Mouse (Mus musculus): ENCODE measurements at regions not wholly inside any gene's neighbourhood (a gene's known extent, or its start where the extent isn't known, plus 50 kb on each side); places are given as distances from the start of the nearest gene placed in this dataset.
A peak's percentile ranks its signal among the peaks of the same experiment; 100 is the strongest.

DNA sequence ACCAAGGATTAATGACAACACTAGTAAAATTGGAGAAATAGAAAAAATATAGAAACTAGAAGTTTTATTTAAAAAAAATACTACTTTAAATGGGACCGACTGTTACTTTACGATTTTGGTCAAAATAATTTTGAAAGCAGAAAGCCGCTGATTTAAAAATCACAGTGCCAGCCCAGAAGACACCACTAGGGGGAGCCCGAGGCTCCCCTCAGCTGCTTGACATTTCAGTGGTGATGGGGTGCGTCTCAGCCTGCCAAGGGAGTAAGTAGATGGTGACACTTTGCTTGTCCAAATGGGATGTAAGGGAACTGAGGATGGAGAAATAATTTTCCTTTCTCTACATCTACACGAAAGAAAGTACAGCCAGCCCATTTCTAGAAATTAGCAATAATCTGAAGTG is 257.0 kb downstream of the Ankrd50 start:
- no peak overlapping the region for H3K4me3 ChIP-seq (ENCODE audit: control insufficient read depth in 1 of 2, insufficient read depth in 1 of 2, low read depth in 2 of 2, low read length in 2 of 2)
- peak; percentile 44 for DNase-seq (ENCODE audit: low read depth, low spot score)
- H3K79me2 ChIP-seq (ENCODE audit: control insufficient read depth, insufficient read depth, low read length, poor library complexity): no peaks in the 10 kb centered on the region
- H3K27ac ChIP-seq (ENCODE audit: control insufficient read depth, low read depth, low read length): no peak overlapping the region
- H3K27me3 ChIP-seq (ENCODE audit: control insufficient read depth in 1 of 2, insufficient read depth in 2 of 2, low read length in 2 of 2): no peaks in the 10 kb centered on the region
- H3K36me3 ChIP-seq (ENCODE audit: control insufficient read depth in 1 of 2, insufficient read depth in 2 of 2, low read length in 2 of 2): no peaks in the 10 kb centered on the region
- TF ChIP-seq BHLHE40 (IDR thresholded peaks at IDR 0.05; ENCODE audit: borderline replicate concordance, low read depth, low read length): no peak
- no peak for TF ChIP-seq ELF1 (IDR thresholded peaks at IDR 0.05; ENCODE audit: low read depth, low read length)
- peak; percentile 45; the same call in 1 of the 2 replicates for TF ChIP-seq ZC3H11A (IDR thresholded peaks at IDR 0.05; ENCODE audit: low read depth, low read length)
- peak; percentile 63 for TF ChIP-seq RAD21 (IDR thresholded peaks at IDR 0.05; ENCODE audit: low read depth, low read length)
- TF ChIP-seq CTCF (IDR thresholded peaks at IDR 0.05 in 2 of 3, conservative IDR thresholded peaks at IDR 0.05 in 1 of 3; ENCODE audit: control insufficient read depth in 1 of 3, insufficient read depth in 1 of 3, low read depth in 2 of 3, low read length in 3 of 3, poor library complexity in 1 of 3, severe bottlenecking in 1 of 3): peak; percentile 57 to 76 (median 63)
- TF ChIP-seq CHD1 (IDR thresholded peaks at IDR 0.05; ENCODE audit: low read depth, low read length): no peak
- TF ChIP-seq USF1 (IDR thresholded peaks at IDR 0.05; ENCODE audit: low read depth, low read length): no peak
- TF ChIP-seq CHD2 (IDR thresholded peaks at IDR 0.05; ENCODE audit: low read length): no peak
- peak; percentile 75 for TF ChIP-seq SMC3 (IDR thresholded peaks at IDR 0.05; ENCODE audit: low read depth, low read length)
- H3K4me1 ChIP-seq (ENCODE audit: control insufficient read depth in 1 of 2, insufficient read depth in 2 of 2, low read length in 2 of 2): no peaks in the 10 kb centered on the region
- no peak overlapping the region for H3K9ac ChIP-seq (ENCODE audit: control insufficient read depth, low read depth, low read length, poor library complexity, severe bottlenecking)
- H3K9me3 ChIP-seq (replicated peaks; ENCODE audit: insufficient read depth, low read length): no peaks in the 10 kb centered on the region

DNA sequence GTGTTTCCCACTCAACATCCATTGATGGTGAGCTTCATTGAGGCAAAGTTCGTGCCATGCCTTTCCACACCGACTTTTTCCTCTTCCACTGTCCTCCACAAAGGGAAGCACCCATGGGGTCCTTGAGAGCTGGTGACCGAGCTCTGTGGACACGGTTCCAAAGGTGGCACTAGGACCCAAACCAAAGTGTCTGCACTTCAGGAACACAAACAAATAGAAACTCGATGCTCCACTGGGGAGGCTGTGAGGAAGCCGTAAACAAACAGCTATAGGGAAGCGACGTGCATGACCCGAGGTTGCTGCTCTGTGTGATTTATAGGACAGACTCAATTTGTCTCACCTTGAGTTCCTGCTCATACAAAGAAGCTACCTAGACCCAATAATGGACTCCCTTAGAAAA is 257.5 kb downstream of the Ankrd50 start:
- no peak overlapping the region for H3K9ac ChIP-seq (ENCODE audit: control insufficient read depth, low read depth, low read length, poor library complexity, severe bottlenecking)
- no peaks in the 10 kb centered on the region for H3K9me3 ChIP-seq (replicated peaks; ENCODE audit: insufficient read depth, low read length)
- H3K27me3 ChIP-seq (ENCODE audit: control insufficient read depth in 1 of 2, insufficient read depth in 2 of 2, low read length in 2 of 2): no peaks in the 10 kb centered on the region
- H3K79me2 ChIP-seq (ENCODE audit: control insufficient read depth, insufficient read depth, low read length, poor library complexity): no peaks in the 10 kb centered on the region
- no peaks in the 10 kb centered on the region for H3K4me1 ChIP-seq (ENCODE audit: control insufficient read depth in 1 of 2, insufficient read depth in 2 of 2, low read length in 2 of 2)
- no peak overlapping the region for H3K27ac ChIP-seq (ENCODE audit: control insufficient read depth, low read depth, low read length)
- TF ChIP-seq ELF1 (IDR thresholded peaks at IDR 0.05; ENCODE audit: low read depth, low read length): no peak
- TF ChIP-seq TBP (IDR thresholded peaks at IDR 0.05; ENCODE audit: low read depth, low read length): no peak
- TF ChIP-seq NRF1 (IDR thresholded peaks at IDR 0.05; ENCODE audit: insufficient read depth, low read depth, low read length, poor library complexity, severe bottlenecking): no peak
- no peak for TF ChIP-seq ZC3H11A (IDR thresholded peaks at IDR 0.05; ENCODE audit: low read depth, low read length)
- TF ChIP-seq ZNF384 (IDR thresholded peaks at IDR 0.05; ENCODE audit: low read depth, low read length): no peak
- no peak for TF ChIP-seq USF1 (IDR thresholded peaks at IDR 0.05; ENCODE audit: low read depth, low read length)
- TF ChIP-seq E2F4 (IDR thresholded peaks at IDR 0.05; ENCODE audit: borderline replicate concordance, low read depth, low read length): no peak
- TF ChIP-seq NELFE (IDR thresholded peaks at IDR 0.05; ENCODE audit: low read depth, low read length): no peak
- no peak overlapping the region for H3K4me3 ChIP-seq (ENCODE audit: control insufficient read depth in 1 of 2, insufficient read depth in 1 of 2, low read depth in 2 of 2, low read length in 2 of 2)
- DNase-seq (ENCODE audit: low read depth, low spot score): no peak
- H3K36me3 ChIP-seq (ENCODE audit: control insufficient read depth in 1 of 2, insufficient read depth in 2 of 2, low read length in 2 of 2): no peaks in the 10 kb centered on the region

DNA sequence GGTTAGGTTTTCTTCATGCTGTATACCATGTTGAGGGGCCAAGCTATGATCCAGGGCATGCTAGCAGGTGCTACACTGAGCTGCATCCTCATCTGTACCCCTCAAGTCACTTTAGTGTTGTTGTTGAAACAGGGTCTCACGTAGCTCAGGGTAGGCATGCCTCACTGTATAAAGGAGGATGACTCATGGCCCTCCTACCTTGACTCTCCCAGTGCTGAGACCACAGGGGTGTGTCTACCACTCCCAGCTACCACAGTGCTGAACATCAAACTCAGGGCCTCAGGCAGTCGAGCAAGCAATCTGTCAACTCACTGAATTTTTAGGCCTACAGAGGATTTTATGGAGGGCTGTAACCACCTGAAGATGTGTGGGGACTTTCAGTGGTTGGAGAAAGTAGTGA is 258.5 kb downstream of the Ankrd50 start:
- Histone ChIP-seq H3K9me3 (replicated peaks; ENCODE audit: insufficient read depth, low read length) (no peaks in the 10 kb centered on the region), H3K9ac (ENCODE audit: control insufficient read depth, low read depth, low read length, poor library complexity, severe bottlenecking) (no peak overlapping the region), H3K79me2 (ENCODE audit: control insufficient read depth, insufficient read depth, low read length, poor library complexity) (no peaks in the 10 kb centered on the region), H3K4me3 (ENCODE audit: control insufficient read depth in 1 of 2, insufficient read depth in 1 of 2, low read depth in 2 of 2, low read length in 2 of 2) (no peak overlapping the region), H3K4me1 (ENCODE audit: control insufficient read depth in 1 of 2, insufficient read depth in 2 of 2, low read length in 2 of 2) (no peaks in the 10 kb centered on the region), H3K36me3 (ENCODE audit: control insufficient read depth in 1 of 2, insufficient read depth in 2 of 2, low read length in 2 of 2) (no peaks in the 10 kb centered on the region), H3K27me3 (ENCODE audit: control insufficient read depth in 1 of 2, insufficient read depth in 2 of 2, low read length in 2 of 2) (no peaks in the 10 kb centered on the region), H3K27ac (ENCODE audit: control insufficient read depth, low read depth, low read length) (no peak overlapping the region)
- no peak for TF ChIP-seq KAT2A (conservative IDR thresholded peaks at IDR 0.05; ENCODE audit: low read depth, low read length)
- no peak for TF ChIP-seq USF1 (IDR thresholded peaks at IDR 0.05; ENCODE audit: low read depth, low read length)
- TF ChIP-seq E2F4 (IDR thresholded peaks at IDR 0.05; ENCODE audit: borderline replicate concordance, low read depth, low read length): no peak
- TF ChIP-seq ZKSCAN1 (IDR thresholded peaks at IDR 0.05; ENCODE audit: low read depth, low read length): no peak
- TF ChIP-seq UBTF (IDR thresholded peaks at IDR 0.05; ENCODE audit: borderline replicate concordance, insufficient read depth, low read depth, low read length): no peak
- no peak for TF ChIP-seq SMC3 (IDR thresholded peaks at IDR 0.05; ENCODE audit: low read depth, low read length)
- no peak for TF ChIP-seq MAX (IDR thresholded peaks at IDR 0.05; ENCODE audit: low read length)
- no peak for TF ChIP-seq MYC (IDR thresholded peaks at IDR 0.05; ENCODE audit: low read depth, low read length)
- no peak for TF ChIP-seq ZMIZ1 (IDR thresholded peaks at IDR 0.05; ENCODE audit: low read depth, low read length)
- DNase-seq (ENCODE audit: low read depth, low spot score): no peak
